Mouse (Mus musculus) layer of hippocampus, adult 9-10 months (tissue): ENCODE data around the gene Rasgrp4.
A peak's percentile ranks its signal among the peaks of the same experiment; 100 is the strongest.

Experiments
- DNase-seq: peaks from one replicate; pipeline ENCODE4 v3.0.0; 2022; ENCODE audit warnings: low spot score

Rasgrp4 gene

DNA sequence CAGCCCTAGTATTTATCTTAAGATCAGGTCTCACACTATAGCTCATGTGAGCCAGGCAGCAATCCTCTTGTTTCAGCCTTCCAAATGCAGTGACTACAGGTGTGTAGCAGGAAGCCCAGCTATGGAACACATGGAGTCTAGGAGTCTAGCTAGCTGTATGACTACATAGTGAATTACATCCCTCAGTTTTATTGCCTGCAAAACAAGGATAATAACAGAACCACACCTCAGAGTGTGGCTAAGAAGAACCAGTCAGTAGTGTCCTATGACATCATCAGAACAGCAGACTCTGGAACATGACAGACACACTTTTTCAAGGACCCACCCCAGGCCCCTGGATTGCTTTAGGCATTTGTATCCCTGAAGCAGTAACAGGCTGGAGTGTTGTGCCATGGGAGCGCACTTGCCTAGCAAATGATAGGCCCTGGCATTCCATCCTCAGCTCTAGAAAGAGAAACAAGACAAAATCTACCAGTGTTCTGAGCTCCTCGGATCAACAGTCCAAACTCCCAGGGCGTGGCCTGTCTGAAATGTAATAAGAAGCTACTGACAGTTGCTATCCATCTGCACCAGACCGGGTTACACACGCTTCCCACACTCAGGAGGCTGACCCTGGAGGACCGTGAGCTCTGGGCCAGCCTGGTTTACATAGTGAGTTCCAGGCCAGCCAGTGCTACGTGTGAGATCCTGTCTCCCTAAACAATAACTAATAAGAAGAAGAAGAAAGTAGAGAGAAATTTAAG, 12.1 kb downstream of the Rasgrp4 start:
- no peak for DNase-seq

DNA sequence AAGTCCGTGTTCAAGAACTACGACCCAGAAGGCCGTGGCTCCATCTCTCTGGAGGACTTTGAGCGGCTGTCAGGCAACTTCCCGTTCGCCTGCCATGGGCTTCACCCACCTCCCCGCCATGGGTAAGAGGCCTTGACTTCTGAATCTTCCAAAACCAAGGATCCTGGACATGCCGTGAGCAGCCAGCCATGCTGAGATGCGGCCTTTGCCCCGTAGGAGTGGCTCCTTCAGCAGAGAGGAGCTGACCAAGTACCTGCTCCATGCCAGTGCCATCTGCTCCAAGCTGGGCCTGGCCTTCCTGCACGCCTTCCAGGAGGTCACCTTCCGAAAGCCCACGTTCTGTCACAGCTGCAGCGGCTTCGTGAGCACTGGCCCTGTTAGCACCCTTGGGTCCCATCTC, 14.1 kb downstream of the Rasgrp4 start:
- no peak for DNase-seq

DNA sequence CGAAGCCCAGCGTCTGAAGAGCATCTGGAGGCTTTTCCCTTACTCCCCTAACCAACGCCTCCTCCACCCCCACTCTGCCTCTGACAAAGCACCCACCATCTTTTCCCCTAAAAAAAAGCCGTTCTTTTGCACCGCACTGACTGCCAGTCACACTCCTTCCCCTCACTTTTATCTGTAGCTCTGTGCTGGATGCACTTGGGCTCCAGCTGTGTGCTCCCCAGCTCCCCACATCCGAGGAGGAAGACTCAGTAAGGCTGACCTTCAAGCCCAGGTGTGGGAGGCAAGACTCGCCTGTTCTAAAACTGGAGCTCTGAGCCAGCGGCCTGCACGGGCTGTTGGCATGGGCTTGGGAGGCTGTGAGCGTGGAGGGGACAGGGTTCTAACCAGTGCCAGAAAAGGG, 16.8 kb downstream of the Rasgrp4 start:
- DNase-seq = no peak

DNA sequence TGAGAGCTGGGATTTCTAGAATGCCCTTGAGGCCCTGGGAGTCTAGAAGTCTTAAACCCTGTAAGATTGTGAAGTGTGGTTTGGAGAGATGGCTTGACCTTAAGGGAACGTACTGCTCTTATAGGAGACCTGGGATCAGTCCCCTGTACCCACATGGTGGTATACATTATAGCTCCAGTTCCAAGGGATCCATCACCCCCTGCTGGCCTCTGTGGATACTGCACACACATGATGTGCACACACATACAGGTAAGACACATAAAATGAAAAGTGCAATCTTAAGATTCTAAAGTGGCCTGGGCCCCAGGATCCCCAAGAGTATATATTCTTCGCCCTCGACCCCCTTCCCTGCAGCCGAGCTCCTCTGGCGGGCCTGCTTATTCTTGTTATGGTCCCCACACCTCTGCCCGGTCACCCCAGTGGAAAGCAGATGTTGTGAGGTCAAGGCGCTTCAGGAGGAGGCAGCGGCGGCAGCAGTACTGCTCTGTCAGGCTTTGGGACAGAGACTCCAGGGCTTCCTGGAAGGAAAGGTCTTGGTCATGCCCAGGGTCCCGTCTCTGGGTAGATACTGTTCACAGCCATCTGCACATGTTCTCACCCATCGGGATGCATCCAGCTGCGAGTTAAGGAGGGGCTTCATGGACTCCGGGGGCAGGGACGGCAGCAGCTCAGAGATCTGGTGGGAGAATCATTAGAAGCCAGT, 19.5 kb downstream of the Rasgrp4 start:
- DNase-seq = no peak

DNA sequence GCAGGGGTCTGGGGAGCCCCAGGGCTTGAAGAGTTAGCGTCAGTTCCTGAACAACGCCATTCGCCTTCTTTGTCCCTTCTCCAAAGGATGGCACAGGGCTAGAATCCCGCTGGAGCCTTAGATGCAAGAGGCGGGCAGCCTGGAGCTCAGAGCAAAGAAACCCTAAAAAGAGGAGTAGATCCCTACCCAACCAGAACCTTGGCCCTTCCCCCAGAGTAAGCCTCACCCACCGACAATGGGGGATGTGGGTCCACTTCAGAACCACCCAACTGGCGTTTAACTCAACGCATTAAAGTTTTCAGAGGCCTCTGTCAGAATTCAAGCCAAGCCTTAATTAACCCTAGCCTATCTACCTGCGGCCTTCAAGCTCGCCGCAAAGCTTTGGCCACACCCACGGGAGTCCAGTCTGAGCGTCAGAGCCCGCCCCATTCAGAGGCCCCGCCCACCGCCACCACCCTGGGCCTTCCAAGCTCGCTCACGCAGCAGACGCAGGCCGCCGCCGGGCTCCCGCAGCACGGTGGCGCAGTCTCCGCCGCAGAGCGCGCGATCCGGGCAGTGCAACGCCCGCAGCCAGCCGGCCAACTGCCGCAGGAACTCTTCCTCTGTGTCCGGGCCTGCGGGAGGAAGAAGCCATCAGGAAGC, 20.7 kb downstream of the Rasgrp4 start:
- peak; percentile 40 for DNase-seq

DNA sequence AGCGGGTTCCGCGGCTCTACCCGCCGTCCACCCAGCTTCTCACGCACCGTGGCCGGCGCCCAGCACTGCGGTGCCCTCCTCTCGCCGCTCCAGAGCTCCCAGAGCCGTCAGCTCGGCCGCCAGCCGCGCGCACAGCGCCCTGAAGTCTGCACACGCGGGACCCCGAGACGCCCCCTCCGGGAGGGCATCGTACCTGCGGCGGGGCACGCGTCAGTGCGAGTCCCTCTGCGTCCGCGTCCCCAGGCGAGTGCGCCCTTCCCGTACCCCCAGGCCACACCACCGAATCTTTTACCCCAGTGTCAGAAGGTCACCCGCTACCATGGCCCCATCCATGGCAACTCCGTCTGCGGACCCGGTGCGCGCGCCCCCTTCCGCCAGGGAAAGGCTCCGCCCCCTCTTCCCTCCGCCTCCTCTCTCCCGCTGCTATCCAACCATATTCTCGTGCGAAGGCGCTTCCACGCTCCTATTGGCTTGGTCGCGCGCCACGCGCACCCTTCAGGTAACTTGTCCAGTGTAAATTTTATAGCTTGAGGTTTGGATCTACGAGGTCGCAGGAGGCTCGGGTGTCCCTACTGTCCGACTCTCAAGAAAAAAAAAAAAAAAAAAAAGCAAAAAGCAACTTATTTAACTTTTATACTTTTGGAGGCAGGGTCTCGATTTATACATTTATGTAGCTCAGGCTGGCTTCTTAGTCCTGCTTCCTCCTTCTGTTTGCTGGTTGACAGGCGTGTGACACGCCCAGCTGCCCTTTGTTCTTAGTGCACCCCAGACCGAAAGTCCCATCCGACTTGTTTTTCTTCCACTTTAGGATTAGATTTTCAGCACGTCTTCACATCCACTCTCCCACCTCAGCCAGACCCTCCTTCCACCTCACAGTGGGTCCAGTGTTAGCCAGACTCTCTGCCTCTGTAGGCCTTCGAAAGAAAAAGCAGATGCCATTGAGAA, 21.5 kb downstream of the Rasgrp4 start, which contains the start of gene Fam98c:
Fam98c (minus strand) TSS at position 397 of the 945 bp plus-strand sequence.
- peak; percentile 62 for DNase-seq

DNA sequence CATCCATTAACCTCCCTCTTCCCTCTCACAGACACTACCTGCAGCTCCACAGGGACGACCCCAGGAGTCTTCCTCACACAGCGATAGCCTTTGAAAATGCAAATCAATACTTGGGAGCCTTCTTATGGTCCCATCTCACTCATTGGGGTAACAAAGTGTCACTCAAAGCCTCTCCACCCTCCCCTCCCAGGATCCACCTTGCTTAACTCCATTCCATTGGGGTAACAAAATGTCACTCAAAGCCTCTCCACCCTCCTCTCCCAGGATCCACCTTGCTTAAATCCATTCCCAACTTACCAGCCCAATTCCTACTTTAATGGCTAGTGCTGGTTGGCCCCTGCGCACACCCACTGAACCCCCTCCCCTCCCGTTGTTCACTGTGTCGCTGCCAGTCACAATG, 23.6 kb downstream of the Rasgrp4 start:
- no peak for DNase-seq

DNA sequence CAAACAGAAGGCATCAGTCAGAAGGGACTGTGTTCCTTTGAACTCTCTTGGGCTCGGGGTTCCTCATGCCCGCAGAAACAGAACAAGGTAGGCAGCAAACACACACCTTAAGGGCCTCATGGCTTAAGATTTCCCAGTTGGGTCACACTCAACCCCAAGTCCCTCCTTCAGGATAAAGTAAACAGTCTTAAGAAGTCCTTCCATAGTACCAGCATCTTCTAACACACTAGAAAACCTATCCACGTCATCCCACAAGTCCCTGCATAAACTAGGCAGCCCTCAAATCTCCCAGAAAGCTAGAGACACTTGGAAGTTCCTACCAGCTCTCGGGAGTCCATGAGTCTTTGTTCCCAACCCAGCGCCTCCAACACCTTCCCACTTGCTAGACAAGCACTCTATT, 27.6 kb downstream of the Rasgrp4 start:
- DNase-seq = no peak

DNA sequence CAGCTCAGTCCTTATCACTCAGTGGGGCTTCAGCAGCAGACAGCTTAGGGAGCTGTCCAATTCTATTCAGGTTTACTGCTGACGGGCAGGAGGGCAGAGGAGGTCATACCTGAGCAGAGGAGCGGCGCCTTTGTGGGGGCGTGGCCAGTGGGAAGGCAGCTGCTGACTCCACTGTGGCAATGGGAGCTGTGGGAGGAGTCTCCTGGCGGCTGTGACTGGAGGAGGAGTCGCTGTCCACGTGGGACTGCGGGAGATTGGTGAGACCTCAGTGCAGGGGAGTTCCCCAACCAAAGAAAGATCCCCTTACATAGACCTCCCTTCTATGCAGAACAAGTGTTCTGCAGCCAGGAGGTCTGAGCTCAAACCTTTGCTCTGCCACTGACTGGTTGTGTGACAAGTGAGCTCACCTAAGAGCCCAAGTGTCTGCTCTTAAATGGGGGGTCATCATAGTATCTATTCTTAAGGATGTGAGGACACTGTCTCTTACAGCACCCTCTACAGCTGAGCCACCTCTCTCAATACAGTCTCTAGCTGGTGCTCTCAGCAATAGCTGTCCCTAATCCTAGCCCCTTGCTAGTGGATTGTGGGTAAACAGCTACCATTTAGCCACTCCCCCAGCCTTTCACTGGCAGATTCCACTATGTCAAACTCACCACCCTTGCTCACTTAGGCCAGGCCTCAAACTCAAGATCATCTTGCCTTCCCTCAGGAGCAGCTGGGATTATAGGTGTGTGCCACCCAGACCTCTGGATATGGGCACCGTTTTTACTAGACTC, 28.3 kb downstream of the Rasgrp4 start:
- DNase-seq = no peak

DNA sequence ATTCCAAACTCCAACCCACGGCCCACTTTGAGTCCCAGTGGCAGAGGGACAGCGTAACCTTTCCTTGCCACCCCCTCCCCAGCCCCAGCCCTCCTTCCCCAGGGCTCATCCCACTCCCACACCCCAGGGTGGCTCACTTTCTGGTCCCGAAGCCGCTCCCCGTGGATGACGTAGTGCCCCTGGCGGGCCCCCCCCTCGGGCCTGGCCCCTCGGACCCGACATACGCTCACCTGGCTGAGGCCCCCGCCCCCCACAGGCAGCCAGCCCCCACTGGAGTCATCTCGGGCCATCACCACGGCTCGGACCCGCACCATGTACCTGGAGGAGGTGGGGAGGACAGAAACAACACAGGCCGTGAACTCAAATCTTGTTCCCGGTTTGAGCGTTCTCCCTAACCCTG, 33.0 kb downstream of the Rasgrp4 start:
- no peak for DNase-seq

DNA sequence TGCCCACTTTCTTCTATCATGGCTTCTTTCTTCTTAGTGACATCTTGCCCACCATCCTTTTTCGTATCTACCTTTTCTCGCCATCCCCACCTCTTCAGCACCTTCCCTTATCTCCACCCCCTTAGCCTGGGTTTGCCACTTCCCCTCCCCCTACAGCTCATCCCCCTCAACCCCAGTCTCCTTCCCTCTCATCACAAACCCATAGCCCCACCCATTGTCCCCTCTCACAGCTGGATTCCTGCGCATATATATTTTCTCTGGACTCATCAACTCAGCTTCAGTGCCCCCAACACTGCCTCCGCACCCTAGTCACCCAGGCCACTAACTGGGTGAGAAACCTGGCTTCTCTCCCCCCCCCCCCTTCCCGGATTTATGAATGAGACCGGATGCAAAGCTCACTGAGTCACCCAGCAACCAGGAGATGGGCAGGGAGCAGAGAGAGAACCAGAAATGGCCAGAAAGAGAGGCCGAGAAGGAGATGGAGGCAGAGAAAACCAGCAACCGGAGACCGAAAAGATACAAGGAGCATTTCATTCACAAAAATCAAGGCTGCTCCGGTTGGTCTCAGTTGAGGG, 33.6 kb downstream of the Rasgrp4 start:
- DNase-seq = no peak

DNA sequence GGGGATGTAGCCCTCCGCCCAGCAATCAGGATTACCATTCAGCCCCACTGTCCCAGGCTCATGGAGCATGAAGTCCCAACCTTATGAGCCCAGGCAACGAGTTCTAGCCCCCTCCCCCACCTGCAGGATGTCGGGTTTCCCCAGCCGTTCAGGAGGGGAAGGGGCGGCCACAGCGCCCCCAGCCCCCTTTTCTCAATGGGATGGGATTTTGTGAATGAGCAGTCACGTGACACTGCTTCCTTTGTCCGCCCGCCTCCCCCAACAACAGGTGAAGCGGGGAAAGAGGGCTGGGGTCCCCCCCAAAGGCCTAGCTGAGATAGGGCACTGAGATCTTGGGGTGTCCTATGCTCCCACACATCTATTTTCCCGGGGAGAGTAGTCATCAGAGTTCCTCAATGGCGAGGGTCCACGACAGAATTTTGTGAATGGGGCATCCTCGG, 34.2 kb downstream of the Rasgrp4 start:
- DNase-seq = no peak

DNA sequence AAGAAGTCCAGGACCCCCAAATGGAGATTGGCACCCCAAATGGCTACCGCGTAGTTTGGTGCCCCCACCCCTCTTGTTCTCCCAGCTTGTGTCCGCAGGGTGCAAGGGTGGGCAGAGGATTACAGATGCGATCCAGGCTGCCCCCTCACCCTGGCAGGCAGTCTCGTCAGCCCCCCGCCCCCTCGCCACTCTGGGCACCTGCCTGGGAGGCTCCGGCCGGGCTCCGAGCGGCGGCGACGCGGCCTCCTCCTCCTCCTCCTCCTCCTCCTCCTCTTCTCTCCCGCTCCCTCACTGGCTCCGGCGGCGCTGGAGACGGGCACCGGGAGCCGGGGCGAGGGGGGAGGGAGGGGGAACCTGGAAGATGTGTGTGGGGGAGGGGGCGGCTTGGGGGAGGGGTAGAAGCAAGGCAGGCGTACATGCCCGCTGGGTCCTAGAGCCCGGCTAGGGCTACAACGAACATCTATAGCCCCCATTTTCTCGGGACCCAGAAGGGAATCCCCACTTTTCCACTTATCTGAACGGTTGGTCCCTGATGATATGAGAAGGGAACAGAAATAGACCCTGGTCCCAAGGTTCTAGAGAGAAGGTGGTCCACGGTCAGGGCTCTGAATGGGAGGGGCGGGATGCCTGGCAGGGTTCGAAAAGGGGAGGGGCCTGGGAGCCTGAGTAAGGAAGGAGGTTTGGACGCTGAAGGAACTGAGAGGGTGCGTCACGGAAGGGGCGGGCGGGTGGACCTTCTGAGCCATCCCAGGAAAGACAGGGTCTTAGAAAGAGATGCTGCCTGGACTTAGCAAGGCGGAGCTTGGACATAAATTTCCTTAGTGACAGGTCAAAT, 34.8 kb downstream of the Rasgrp4 start:
- DNase-seq = no peak

DNA sequence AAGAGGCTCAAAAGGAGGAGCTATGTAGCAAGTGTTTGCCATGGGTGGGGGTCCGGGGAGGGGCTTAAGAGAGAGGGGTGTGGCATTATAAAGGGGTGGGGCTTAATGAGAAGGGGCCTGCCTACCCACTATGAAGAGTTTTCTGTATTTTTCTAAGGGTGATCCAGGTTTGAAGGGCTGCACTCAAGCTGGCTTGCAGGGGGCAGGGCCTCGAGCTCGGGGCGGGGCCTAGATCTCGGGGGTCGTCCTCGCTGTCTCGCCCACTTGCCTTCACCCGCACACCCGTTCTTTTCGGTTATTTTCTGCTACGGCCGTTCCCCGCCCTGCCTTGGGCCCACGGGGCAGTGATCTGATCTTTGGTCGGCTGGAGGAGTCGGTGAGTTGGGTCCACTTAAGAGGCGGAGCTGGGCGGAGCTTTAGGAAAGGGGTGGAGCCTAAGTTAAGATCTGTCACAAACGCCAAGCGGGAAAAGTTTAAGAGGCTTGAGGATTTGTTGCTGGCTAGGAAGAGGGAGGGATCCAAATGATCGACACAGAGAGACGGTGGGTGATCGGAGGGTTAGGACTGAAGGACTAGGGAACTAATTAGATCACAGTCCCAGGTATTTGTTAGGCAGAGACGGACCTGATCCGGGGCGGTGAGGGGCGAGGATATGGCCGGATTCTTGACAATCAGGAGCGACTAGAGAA, 35.6 kb downstream of the Rasgrp4 start, which contains the start of the genes Ggn and Spred3:
Ggn (plus strand) TSS at position 145 of the 689 bp plus-strand sequence.
Spred3 (minus strand) TSS at position 346 of the 689 bp plus-strand sequence.
- no peak for DNase-seq

DNA sequence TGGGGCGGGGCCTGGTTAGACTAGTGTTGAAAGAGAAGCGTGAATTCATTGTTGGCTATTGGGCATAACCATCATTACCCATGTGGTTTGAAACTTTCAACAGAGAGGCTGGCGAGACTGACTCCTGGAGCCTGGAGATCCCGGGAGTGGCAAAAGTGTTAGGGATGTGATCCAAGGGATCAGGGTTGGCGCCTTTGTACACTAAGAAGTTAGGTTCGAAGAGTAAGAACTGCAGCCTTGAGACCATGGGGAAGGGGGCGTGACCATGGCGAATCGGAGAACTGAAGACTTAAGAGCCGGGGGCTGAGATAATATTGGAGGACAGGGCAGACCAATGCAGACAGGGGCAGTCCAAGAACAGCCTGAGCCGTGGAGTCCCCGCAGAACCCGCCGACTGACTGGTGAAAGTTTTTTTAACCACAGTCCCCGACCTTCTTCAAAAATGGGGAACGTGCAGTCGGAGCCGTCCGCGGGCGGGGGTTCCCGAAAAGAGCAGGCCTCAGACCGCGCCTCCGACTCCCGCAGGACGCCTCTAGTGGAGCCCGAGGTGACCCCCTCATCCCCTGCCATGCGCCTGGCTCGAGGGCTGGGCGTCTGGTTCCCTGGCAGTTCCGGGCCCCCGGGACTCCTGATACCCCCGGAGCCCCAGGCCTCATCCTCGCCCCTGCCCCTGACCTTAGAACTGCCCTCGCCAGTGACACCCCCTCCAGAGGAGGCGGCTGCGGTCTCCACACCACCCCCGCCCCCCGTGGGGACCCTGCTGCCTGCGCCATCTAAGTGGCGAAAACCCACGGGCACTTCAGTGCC, 36.3 kb downstream of the Rasgrp4 start:
- DNase-seq = no peak

DNA sequence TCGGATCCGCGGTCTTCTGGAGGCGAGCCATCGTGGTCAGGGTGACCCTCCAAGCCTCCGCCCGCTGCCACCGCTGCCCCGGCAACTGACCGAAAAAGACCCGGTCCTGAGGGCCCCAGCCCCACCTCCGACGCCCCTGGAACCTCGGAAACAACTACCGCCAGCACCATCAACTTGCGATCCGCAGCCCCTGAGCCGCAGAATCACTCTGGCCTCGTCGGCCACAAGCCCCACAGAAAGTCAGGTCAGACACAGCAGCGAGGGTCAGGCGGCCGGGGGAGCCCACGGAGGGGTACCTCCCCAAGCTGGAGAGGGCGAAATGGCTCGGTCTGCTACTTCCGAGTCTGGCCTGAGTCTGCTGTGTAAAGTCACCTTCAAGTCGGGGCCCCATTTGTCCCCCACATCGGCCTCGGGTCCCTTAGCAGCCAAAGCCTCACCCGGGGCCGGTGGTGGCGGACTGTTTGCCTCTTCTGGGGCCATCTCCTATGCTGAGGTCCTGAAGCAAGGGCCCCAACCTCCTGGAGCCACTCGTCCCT, 37.0 kb downstream of the Rasgrp4 start:
- DNase-seq = no peak

DNA sequence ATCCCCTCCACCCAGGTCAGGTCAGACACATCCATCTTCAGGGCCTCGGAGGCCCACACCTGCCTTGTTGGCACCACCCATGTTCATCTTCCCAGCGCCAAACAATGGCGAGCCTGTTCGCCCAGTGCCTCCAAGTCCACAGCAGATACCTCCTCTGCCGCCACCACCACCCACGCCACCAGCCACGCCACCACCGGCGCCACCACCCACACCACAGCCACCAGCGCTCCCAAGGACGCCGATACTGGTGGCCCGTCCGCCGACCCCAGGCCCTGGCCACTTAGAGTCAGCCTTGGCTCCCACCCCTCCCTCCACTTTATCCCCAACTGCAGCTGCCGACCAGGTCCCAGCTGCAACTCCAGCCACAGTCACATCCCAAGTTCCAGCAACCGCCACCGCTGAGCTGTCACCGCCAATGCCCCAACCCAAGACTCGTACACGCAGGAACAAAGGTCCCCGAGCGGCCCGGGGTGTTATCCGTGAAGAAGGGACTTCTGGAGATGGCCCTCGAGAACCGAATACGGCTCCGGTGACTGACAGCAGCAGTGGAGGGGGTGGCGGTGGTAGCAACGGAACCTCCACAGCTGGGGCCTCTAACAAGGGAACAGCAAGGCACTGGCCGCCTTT, 37.9 kb downstream of the Rasgrp4 start:
- DNase-seq = no peak
